Mouse (Mus musculus) midbrain, embryonic 13.5 days (tissue): ENCODE data around the gene Rbm6. TPM values are rescaled to one million over a fixed set of nuclear protein-coding genes. Genes with fewer than 3 reads are reported as not detected.
A peak's percentile ranks its signal among the peaks of the same experiment; 100 is the strongest.

ENCODE experiments used
- ATAC-seq: fragments of 200-750 bp; cut with Nextera tagmentation; 2 replicates; pipeline ENCODE4 v1.8.0; 2017; ENCODE audit warnings: mild to moderate bottlenecking, moderate TSS enrichment, moderate library complexity
- H3K27ac ChIP-seq: fragments of 300-500 bp; sonication (generic); 2 replicates; pipeline ENCODE4 v1.5.1; 2015; ENCODE audit warnings: inconsistent platforms, mild to moderate bottlenecking, moderate library complexity
- H3K27me3 ChIP-seq: fragments of 300-500 bp; sonication (generic); 2 replicates; pipeline ENCODE4 v1.6.1; 2015; ENCODE audit warnings: mild to moderate bottlenecking, inconsistent platforms
- H3K36me3 ChIP-seq: fragments of 300-500 bp; sonication (generic); 2 replicates; pipeline ENCODE4 v1.6.1; 2015; ENCODE audit warnings: mild to moderate bottlenecking, inconsistent platforms
- H3K4me1 ChIP-seq: fragments of 300-500 bp; sonication (generic); replicated peaks from 2 replicates; pipeline ENCODE4 v1.6.1; 2015; ENCODE audit warnings: inconsistent platforms
- H3K4me2 ChIP-seq: fragments of 300-500 bp; sonication (generic); replicated peaks from 2 replicates; pipeline ENCODE4 v1.6.1; 2015; ENCODE audit warnings: moderate library complexity, mild to moderate bottlenecking, inconsistent platforms
- H3K4me3 ChIP-seq: fragments of 300-500 bp; sonication (generic); replicated peaks from 2 replicates; pipeline ENCODE4 v1.5.1; 2015; ENCODE audit warnings: mild to moderate bottlenecking, inconsistent platforms
- H3K9ac ChIP-seq: fragments of 300-500 bp; sonication (generic); replicated peaks from 2 replicates; pipeline ENCODE4 v1.6.1; 2015; ENCODE audit warnings: mild to moderate bottlenecking, inconsistent platforms
- H3K9me3 ChIP-seq: fragments of 300-500 bp; sonication (generic); 2 replicates; pipeline ENCODE4 v1.6.1; 2016; ENCODE audit warnings: mild to moderate bottlenecking, inconsistent platforms
- WGBS: fragments of 180-500 bp; shearing (Covaris S2); methylation state at CpG from one replicate; pipeline ENCODE4 v1.1.7; 2015; 5-methylcytosine and 5-hydroxymethylcytosine counted together
- polyA plus RNA-seq: library from polyadenylated mRNA; unstranded; fragments of >200 nt; fragmentation: Nextera tagmentation; extraction: Ambion mirVana; gene quantifications from 2 replicates; pipeline ENCODE4 v1.2.1, GENCODE M21; 2015

Rbm6 gene
- polyA plus RNA-seq, 1 experiment from 2014 or later: 126 TPM

DNA sequence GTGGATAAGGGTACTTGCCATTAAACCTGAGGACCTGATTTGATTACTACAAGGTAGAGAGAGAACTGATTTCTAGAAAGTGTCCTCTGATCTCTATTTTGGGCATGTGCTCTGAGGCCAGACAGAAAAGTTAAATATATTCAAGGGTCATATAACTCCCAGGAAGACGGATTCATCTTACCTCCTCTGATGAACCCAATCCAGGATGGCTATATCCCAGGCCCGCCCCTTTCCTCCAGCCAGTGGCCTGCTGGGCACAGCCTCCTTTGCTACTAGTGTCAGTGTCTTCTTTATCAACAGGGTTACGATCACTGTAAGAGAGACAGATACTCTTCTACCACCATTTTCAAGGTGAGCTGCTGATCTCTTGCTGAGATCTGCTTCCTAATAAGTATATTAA lies 98.6 kb downstream of the Rbm6 start:
- peaks cover 57% of the 10 kb centered on the region for H3K36me3 ChIP-seq
- H3K4me2 ChIP-seq: no peak overlapping the region
- no peak overlapping the region for H3K4me3 ChIP-seq
- WGBS: 94% methylated on average over 3 of the region's 3 CpGs
- H3K4me1 ChIP-seq: peaks cover 7% of the 10 kb centered on the region
- no peak overlapping the region for H3K9ac ChIP-seq
- no peak for ATAC-seq
- H3K9me3 ChIP-seq: no peaks in the 10 kb centered on the region; the same call in 1 of the 2 replicates
- no peak overlapping the region for H3K27ac ChIP-seq
- no peaks in the 10 kb centered on the region for H3K27me3 ChIP-seq

DNA sequence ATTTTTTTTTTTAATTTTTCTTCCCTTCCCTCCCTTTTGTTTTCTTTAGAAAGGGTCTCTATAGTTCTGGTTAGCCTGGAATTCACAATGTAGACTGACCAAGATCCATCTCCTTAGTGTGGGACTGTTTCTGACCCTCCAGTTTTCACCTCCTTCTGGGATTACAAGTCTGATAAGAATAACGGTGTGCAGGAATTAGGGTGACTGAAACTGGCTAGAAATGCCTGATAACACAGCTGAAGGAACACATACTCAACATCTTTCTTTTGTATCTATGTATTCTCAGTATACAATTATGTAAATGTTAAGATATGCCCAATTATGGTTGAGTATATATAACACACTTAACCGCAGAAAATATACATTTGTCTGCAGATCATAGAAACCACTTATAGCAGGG lies 101.3 kb downstream of the Rbm6 start:
- Histone ChIP-seq H3K36me3 (peaks cover 61% of the 10 kb centered on the region), H3K4me1 (peaks cover 25% of the 10 kb centered on the region), H3K9ac (no peak overlapping the region), H3K9me3 (no peaks in the 10 kb centered on the region; the same call in 1 of the 2 replicates), H3K4me3 (no peak overlapping the region), H3K27ac (peak overlapping the region; percentile 93), H3K27me3 (no peaks in the 10 kb centered on the region), H3K4me2 (no peak overlapping the region)
- 70% methylated on average over 2 of the region's 2 CpGs for WGBS
- ATAC-seq: no peak

DNA sequence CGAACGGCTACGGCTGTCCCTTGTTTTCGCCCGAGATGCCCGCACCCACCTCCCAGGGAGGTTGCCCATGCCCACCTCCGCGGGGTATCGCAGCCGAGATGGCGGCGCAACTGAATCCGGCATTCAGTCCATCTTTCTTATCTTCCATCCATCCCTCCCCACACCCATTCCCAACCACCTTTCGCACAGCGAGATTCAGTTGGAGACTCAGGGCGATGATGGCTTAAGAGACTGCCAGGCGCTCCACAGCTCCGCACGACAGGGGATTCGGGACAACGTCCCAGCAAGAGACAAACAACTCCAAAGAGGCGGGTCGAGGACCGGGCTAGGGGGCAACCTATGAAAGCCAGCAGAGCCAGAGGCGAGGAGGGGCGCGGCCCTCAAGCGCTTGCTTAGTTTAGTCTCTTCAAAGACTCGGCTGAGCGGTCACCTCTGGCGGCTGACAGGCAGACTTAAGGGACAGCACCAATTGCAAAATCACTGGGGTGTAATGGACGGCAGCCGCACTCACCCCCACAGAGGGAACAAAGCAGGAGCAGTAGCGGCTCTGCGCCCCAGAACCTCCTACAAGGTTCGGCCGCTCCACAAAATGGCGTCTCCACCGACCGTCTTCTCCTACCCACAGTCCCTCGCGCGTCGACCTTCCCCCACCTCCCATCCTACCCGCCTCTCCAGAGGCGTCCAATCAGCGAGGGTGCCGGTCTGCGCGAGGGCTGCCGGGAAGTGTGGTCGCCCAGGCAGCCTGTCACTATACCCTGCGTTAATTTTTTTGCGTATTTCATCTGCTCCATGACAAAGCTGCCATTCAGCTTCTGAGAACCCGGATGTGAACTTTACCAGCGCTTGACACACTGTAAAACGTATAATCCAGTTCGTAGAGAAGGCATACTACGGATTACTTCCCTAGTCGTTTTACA lies 102.4 kb downstream of the Rbm6 start, which contains the start of gene Rbm5:
Gene Rbm5, minus strand, starts transcription at position 623 of the 917 bp plus-strand sequence.
- peaks cover 25% of the 10 kb centered on the region for H3K4me1 ChIP-seq
- peak; percentile 100 for ATAC-seq
- peak within 1 kb of the TSS; percentile 100 for H3K9ac ChIP-seq
- no peaks in the 10 kb centered on the region; the same call in 1 of the 2 replicates for H3K9me3 ChIP-seq
- H3K4me3 ChIP-seq: peak within 1 kb of the TSS; percentile 100
- H3K4me2 ChIP-seq: peak within 1 kb of the TSS; percentile 81
- peak within 1 kb of the TSS; percentile 95 for H3K27ac ChIP-seq
- under 1% methylated on average over 59 of the region's 60 CpGs for WGBS
- no peaks in the 10 kb centered on the region for H3K27me3 ChIP-seq
- H3K36me3 ChIP-seq: peaks cover 63% of the 10 kb centered on the region

DNA sequence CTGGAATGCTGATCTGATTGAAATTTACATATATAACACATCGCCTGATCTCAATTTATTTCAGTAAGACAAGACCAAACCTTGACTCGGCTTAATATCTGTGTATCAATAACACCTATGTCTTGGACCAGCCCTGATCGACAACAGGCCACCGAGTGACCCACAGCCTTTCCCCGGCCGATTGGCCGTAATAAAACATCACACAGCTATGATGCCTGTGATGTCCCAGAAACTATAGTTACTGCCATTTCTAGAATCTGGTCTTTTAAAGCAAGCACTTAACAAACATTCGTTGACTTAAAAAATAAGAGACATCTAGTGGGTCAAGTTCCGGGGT lies 103.0 kb downstream of the Rbm6 start:
- 2% methylated on average over 9 of the region's 9 CpGs for WGBS
- Histone ChIP-seq H3K4me3 (peak overlapping the region; percentile 100), H3K9me3 (no peaks in the 10 kb centered on the region; the same call in 1 of the 2 replicates), H3K4me2 (peak overlapping the region; percentile 81), H3K36me3 (peaks cover 63% of the 10 kb centered on the region), H3K9ac (peak overlapping the region; percentile 100), H3K27me3 (no peaks in the 10 kb centered on the region), H3K4me1 (peaks cover 25% of the 10 kb centered on the region), H3K27ac (peak overlapping the region; percentile 95)
- no peak for ATAC-seq

DNA sequence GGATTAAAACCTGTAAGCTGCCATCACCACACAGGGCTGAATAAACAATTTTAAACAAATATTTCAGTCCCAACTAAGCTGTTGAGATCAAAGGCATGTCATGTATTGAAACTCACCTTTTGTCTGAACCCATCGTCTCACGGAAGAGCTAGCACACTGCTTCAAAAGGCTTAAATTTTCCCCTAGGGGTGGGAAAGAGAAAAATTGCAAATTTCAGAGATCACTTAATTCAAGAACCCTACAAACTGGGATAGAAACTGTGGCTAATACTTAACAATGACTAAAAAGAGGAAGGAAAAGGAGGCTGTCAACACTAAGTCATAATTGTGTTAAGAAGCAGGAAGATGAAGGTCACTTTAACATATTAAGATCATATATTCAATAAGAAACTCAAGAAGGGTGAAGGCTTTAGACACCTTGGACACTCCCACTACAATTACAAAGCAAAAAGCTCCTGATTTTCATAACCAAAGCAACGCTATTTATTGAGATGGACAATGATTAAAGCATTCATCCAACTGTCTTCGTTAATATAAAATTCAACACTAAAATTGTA lies 103.5 kb downstream of the Rbm6 start:
- 10% methylated on average over 4 of the region's 4 CpGs for WGBS
- Histone ChIP-seq H3K9me3 (no peaks in the 10 kb centered on the region; the same call in 1 of the 2 replicates), H3K27ac (peak overlapping the region; percentile 95; the same call in 1 of the 2 replicates), H3K4me1 (peaks cover 25% of the 10 kb centered on the region), H3K4me3 (peak overlapping the region; percentile 100), H3K27me3 (no peaks in the 10 kb centered on the region), H3K4me2 (peak overlapping the region; percentile 81), H3K9ac (peak overlapping the region; percentile 100), H3K36me3 (peaks cover 63% of the 10 kb centered on the region)
- ATAC-seq: no peak

DNA sequence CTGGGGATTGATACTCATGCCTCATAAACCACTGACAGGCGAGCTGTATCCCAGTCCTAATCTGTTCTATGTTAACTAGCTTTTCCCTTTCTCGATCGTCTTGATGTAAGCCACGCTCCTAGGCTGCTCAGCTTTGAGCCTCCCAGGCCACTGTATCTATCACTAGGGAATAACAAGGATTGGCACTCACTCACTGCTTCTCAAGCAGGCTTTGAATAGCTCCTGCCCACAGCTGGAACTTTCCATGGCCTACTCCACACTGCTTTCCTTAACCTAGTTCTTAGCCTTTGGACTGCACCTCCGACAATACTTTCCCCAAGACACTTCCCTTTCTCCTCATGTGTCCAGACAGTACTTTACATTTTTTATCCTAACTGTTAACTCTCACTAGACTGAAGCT lies 104.2 kb downstream of the Rbm6 start:
- no peaks in the 10 kb centered on the region; the same call in 1 of the 2 replicates for H3K9me3 ChIP-seq
- 84% methylated on average over 5 of the region's 5 CpGs for WGBS
- H3K27ac ChIP-seq: no peak overlapping the region
- peak overlapping the region; percentile 100 for H3K9ac ChIP-seq
- no peaks in the 10 kb centered on the region for H3K27me3 ChIP-seq
- ATAC-seq: no peak
- peak overlapping the region; percentile 81 for H3K4me2 ChIP-seq
- peak overlapping the region; percentile 100 for H3K4me3 ChIP-seq
- H3K36me3 ChIP-seq: peaks cover 63% of the 10 kb centered on the region
- H3K4me1 ChIP-seq: peaks cover 25% of the 10 kb centered on the region

DNA sequence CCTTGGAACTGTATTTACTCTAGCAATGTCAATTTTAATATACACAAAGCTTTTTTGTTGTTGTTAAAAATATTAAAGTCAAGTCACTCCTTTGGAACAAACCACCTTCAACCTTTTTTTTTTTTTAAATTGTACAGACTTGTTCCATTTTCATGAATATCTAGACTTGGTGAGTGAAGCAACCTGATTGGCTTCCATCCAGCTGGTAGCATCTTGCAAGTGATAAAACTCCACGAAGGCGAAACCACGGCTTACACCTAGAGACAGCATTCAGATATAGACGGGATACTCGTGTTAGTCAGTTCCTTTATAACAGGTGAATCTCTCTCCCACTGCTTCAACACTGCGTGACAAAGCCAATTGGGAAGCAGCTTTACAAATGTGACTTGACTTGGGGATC lies 113.4 kb downstream of the Rbm6 start:
- no peak overlapping the region for H3K9ac ChIP-seq
- WGBS: 96% methylated on average over 6 of the region's 6 CpGs
- H3K36me3 ChIP-seq: peaks cover 88% of the 10 kb centered on the region
- H3K4me1 ChIP-seq: no peaks in the 10 kb centered on the region
- no peak overlapping the region for H3K27ac ChIP-seq
- no peak overlapping the region for H3K4me3 ChIP-seq
- ATAC-seq: no peak
- H3K27me3 ChIP-seq: no peaks in the 10 kb centered on the region
- H3K9me3 ChIP-seq: no peaks in the 10 kb centered on the region
- no peak overlapping the region for H3K4me2 ChIP-seq

DNA sequence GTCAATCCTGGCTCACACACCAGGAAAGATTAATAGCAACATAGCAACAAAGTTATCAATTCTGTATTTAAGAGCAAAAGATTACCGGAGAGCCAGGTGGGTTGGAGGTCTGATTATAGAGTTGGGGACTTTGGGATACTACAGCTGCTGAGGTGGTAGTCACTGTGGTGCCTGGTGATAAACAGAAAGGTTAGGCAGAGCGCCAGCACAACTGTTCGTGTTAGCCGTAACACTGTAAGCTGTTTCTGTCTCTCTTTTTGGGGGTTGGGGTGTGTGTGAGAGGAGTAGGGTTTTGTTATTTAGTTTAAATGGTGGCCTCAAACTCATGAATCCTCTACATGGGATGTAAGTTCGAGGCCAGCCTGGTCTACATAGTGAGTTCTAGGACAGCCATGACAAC lies 122.7 kb downstream of the Rbm6 start:
- Histone ChIP-seq H3K27ac (no peak overlapping the region), H3K9me3 (no peaks in the 10 kb centered on the region), H3K27me3 (no peaks in the 10 kb centered on the region), H3K4me2 (no peak overlapping the region), H3K4me1 (no peaks in the 10 kb centered on the region), H3K4me3 (no peak overlapping the region), H3K36me3 (peaks cover 95% of the 10 kb centered on the region), H3K9ac (no peak overlapping the region)
- no peak for ATAC-seq
- WGBS: 94% methylated on average over 5 of the region's 5 CpGs

DNA sequence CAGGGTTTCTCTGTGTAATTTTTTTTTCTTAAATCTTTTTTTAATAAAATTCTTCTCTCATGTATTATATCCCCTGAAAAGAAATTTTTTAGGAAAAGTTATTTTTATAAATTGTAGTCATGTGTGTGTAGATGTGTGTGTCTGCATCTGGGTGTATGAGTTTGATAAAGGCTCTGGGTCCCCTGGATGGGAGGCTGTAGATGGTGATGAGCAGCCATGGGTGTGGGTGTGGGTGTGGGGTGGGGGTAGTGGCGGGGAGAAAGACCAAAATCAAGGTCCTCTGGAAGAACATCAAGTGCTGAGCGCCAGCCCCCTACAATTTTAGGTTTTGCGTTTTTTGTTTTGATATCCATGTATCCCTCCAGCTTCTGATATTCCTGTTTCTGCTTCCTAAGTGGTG lies 125.0 kb downstream of the Rbm6 start:
- no peak overlapping the region for H3K9ac ChIP-seq
- H3K9me3 ChIP-seq: no peaks in the 10 kb centered on the region
- WGBS: 100% methylated on average over 3 of the region's 3 CpGs
- H3K27ac ChIP-seq: no peak overlapping the region
- peaks cover 97% of the 10 kb centered on the region for H3K36me3 ChIP-seq
- no peak overlapping the region for H3K4me2 ChIP-seq
- no peak overlapping the region for H3K4me3 ChIP-seq
- H3K4me1 ChIP-seq: no peaks in the 10 kb centered on the region
- no peaks in the 10 kb centered on the region for H3K27me3 ChIP-seq
- no peak for ATAC-seq

DNA sequence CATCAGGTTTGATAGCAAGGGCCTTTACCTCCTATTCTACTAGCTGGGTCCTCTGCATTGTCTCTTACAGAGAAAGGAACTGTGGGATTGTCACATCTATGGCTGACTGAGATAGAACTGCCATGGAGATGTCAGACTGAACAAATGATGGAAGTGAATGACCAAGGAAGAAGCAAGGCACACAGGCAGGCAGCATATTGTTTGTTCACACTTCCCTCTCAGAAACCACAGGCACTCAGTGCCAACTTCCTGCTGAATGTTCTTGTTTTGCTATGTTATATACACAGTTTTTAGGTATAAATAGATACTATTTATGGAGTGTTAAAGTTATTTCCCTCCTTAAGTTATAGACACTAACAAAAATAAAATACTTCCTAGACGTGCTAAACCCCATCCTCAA lies 125.7 kb downstream of the Rbm6 start:
- Histone ChIP-seq H3K9ac (no peak overlapping the region), H3K9me3 (no peaks in the 10 kb centered on the region), H3K4me2 (no peak overlapping the region), H3K4me3 (no peak overlapping the region), H3K36me3 (peaks cover 98% of the 10 kb centered on the region), H3K27ac (no peak overlapping the region), H3K27me3 (no peaks in the 10 kb centered on the region), H3K4me1 (no peaks in the 10 kb centered on the region)
- no peak for ATAC-seq
- WGBS: 100% methylated on average over 1 of the region's 1 CpGs

DNA sequence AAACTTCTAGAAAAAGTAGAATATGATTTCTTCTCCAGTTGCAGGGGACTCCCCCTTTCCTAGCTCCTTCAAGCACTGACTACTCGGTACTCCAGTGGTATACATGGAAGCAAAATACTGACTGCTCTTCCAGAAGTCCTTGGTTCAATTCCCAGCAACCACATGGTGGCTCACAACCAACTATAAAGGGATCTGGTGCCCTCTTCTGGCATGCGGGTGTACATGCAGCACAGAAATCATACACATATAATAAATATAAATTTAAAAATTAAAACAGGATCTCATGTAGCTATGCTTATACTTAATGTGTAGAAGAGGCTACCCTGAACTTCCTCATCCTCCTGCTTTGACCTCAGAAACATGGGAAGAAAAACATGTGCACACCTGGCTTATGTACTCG lies 126.4 kb downstream of the Rbm6 start:
- no peak for ATAC-seq
- H3K4me3 ChIP-seq: no peak overlapping the region
- no peak overlapping the region for H3K27ac ChIP-seq
- peaks cover 98% of the 10 kb centered on the region for H3K36me3 ChIP-seq
- WGBS: 95% methylated on average over 3 of the region's 3 CpGs
- no peak overlapping the region for H3K4me2 ChIP-seq
- no peaks in the 10 kb centered on the region for H3K4me1 ChIP-seq
- no peaks in the 10 kb centered on the region for H3K9me3 ChIP-seq
- H3K27me3 ChIP-seq: no peaks in the 10 kb centered on the region
- H3K9ac ChIP-seq: no peak overlapping the region

DNA sequence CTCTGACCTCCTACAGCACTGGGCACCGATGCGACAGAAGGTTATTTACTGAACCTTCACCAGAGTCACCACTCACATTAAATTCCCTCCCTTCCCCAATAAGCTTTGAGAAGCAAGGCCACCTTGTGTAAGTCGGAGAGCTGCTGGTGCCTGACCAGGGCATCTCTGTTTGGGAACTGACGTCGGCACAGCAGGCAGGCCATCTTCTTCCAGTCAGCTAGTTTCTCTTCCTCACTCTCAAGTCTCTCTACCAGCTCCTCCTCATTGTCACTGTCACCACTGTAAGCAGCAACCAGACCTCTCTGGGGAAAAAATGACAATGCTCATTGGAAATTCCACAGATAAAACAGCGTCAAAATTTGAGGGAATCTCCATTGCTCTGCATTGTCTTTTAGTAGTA lies 129.0 kb downstream of the Rbm6 start:
- no peak overlapping the region for H3K27ac ChIP-seq
- H3K9me3 ChIP-seq: no peaks in the 10 kb centered on the region
- no peak for ATAC-seq
- peaks cover 98% of the 10 kb centered on the region for H3K36me3 ChIP-seq
- H3K4me1 ChIP-seq: no peaks in the 10 kb centered on the region
- no peak overlapping the region for H3K4me2 ChIP-seq
- 95% methylated on average over 6 of the region's 6 CpGs for WGBS
- H3K27me3 ChIP-seq: no peaks in the 10 kb centered on the region
- no peak overlapping the region for H3K9ac ChIP-seq
- no peak overlapping the region for H3K4me3 ChIP-seq
